Mouse (Mus musculus) Patski (cell line): ENCODE data around the gene Klre1. TPM values are rescaled to one million over a fixed set of nuclear protein-coding genes. Genes with fewer than 3 reads are reported as not detected.

Experiments
- ATAC-seq: fragments of 100-300 bp; one replicate; pipeline ENCODE4 v1.8.0; 2021
- CTCF ChIA-PET: fragments of 350-600 bp; sonication (Branson Sonifier 250); formaldehyde crosslinking; loops from one replicate; lab custom pipeline; 2022; ENCODE audit warnings: inconsistent platforms; lab: Charles Lee
- POLR2A ChIA-PET: fragments of 350-600 bp; sonication (Branson Sonifier 250); formaldehyde crosslinking; loops from one replicate; lab custom pipeline; 2022; ENCODE audit warnings: antibody characterized with exemption, inconsistent platforms; lab: Charles Lee
- DNase-seq: peaks from one replicate; pipeline ENCODE4 v3.0.0-alpha.2; 2011; ENCODE audit warnings: low read depth, low spot score
- H3K27me3 ChIP-seq: fragments of 371-371 bp; one replicate; pipeline ENCODE4 v1.5.1; 2021
- CTCF ChIP-seq: fragments of 100-300 bp; IDR thresholded peaks from one replicate; pipeline ENCODE4 v1.5.1; 2021
- in situ Hi-C: fragments of 300-500 bp; cut with MboI; formaldehyde crosslinking; loops from 3 replicates; pipeline ENCODE4 v1.11.1; 2018; ENCODE audit warnings: low pct_unique_long_range_greater_than_20kb, mixed read lengths
- polyA plus RNA-seq: library from polyadenylated mRNA; unstranded; gene quantifications from one replicate; pipeline ENCODE4 v1.2.3, GENCODE M21; 2021

The Klre1 gene
- polyA plus RNA-seq, 1 experiment from 2014 or later, result not detected

DNA sequence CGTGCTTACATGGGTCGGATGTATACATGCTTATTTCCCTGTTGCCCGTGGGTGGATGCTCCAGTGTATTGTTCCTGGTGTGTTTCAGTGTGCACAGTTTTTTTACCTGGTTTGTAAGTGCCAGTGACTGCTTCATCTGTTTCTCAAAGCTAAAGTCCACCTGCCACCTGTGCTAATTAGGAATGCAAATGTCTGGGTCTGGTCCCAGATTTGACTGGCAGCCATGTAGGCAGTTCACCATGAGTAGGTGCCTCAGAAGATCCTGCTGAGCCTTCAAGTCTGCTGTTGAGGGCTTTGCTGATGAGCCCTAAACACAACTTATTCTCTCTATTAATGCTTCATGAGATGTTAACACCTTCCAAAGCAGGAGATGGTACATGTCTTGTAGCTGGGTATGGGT lies 35.2 kb upstream of the Klre1 start:
- in situ Hi-C loops, result loop anchor here (25.0 kb wide), 1 partner anchor 705 kb away; the partner anchor contains the start of genes Gm44511 and Klrb1b
- H3K27me3 ChIP-seq, result no peaks in the 10 kb centered on the region
- no peak for DNase-seq
- POLR2A ChIA-PET, result no interaction called here
- CTCF ChIA-PET, result interaction anchor here (1.6 kb wide), 1 partner anchor 12 kb away, joined by 7 read pairs; no protein-coding TSS in a partner anchor
- no peak for TF ChIP-seq CTCF
- ATAC-seq, result no peak

DNA sequence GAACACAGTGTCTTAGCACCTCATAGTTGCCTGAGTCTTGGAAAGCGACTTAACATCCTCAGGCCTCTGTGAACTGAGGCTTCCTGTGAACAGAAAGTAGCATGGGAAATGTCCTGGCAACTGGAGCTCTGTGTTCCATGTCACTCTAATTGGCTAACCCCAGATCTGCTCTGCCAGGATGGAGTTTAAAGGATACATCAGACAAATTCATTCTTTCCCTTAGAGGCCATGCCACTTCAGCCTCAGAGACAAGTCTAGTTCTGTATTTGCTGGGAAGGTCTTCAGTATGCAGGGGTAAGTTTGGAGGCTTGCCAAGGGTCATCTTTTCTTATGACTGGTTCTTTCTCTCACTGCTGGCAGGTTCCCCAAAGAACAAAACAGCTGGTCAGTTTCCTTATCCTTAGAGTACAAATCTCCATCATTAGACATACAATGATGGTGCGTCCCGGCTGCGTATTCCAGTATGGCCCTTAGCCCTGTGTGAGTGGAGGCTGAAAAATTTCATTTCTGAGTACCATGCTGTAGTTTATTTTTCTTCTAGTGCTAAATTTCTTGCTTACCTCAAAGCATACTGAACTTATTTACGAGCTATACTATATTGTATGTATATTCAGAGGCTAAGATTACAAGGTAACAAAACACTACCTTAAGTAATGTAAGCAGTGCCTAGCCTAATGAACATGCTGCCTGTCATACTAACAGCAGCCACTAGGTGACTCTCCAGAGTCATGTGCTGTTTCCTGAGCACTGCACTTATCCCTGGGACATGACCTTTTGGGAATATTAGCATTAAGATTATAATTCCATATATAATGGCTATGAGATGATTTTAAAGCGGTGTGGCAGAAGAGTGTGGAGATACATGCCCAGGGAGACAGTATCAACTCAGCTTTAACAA lies 33.7 kb upstream of the Klre1 start:
- ATAC-seq (peak; percentile 83), DNase-seq (no peak)
- ChIA-PET CTCF (interaction anchor here (0.9 to 2.6 kb wide), 10 partner anchors 9 to 1868 kb away, joined by 3 to 12 read pairs (median 4); partner anchors contain the start of genes Clec1b and Gabarapl1), POLR2A (no interaction called here)
- TF ChIP-seq CTCF, result peak; percentile 89
- H3K27me3 ChIP-seq, result no peaks in the 10 kb centered on the region
- in situ Hi-C loops, result loop anchor here (25.0 kb wide), 1 partner anchor 707 kb away; the partner anchor contains the start of genes Gm44511 and Klrb1b

DNA sequence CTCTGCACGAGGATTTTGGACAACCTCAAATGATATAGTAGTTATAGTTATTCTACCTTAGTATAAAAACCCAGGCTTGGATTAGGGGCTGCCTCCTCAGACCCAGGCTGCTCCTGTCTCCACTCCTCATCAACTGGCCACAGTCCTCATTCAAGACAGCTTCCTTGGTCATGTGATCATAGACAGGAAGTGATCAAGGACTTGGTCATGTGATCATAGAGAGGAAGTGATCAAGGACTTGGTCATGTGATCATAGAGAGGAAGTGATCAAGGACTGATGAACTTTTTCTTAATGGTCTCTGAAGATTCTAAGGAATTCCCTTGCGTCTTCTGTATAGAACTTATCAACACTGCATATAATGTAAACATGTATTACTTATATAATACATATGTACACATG lies 30.4 kb upstream of the Klre1 start:
- POLR2A ChIA-PET, result no interaction called here
- in situ Hi-C loops, result loop anchor here (25.0 kb wide), 1 partner anchor 710 kb away; the partner anchor contains the start of genes Gm44511 and Klrb1b
- peaks cover 5% of the 10 kb centered on the region for H3K27me3 ChIP-seq
- no peak for TF ChIP-seq CTCF
- CTCF ChIA-PET, result no interaction called here
- ATAC-seq (no peak), DNase-seq (no peak)

DNA sequence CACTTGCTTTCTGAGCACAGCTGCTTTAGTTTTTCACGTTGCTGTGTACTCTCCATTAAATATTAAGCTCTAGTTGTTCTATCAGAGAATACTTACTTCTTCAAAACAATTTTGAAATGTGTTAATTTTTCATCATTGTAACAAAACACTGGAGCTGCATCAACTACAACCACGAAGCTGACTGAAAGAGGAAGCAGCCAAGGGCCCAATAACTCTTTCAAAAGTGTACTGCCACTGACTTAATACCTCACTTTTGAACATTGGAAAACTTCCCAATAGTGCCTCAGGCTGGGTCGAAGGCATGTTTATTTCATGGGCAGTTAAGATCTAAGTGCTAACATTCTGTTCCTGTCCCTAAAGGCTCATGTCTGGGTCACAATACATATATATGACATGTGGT lies 29.7 kb upstream of the Klre1 start:
- ATAC-seq (no peak), DNase-seq (no peak)
- in situ Hi-C loops, result loop anchor here (25.0 kb wide), 1 partner anchor 711 kb away; the partner anchor contains the start of genes Gm44511 and Klrb1b
- ChIA-PET POLR2A (interaction anchor here (0.6 kb wide), 1 partner anchor 1904 kb away, joined by 4 read pairs; no protein-coding TSS in a partner anchor), CTCF (no interaction called here)
- H3K27me3 ChIP-seq, result peaks cover 10% of the 10 kb centered on the region
- TF ChIP-seq CTCF, result no peak

DNA sequence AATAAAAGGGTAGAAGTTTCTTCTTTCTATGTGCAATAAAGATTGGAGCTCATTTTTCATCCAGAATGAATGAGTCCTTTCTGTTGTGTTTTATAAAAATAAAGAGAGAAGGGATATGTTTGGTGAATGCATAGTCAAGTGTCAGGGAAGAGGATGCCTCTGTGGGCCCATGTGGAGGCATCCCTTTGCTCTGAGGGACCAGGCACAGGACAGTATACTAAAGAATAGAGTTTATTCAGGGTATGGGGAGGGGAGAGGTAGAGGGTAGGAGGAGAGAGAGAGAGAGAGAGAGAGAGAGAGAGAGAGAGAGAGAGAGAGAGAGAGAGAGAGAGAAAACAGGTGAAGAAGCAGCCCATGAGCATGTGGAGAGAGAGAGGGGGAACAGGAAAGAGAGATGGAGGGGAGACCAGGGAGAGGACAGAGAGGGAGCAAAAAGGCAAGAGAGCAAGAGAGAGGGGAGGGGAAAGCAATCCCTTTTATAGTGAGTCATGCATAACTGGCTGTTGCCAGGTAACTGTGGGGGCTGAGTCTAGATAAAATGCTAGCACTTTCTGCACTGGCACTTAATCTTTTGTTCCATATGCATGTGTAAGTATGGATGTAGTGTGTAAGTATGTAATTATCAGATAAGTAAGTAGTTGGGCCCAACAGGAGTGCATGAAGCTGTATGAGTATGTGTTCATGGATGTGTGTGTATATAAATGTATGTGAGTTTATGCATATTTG lies 20.2 kb upstream of the Klre1 start:
- ChIA-PET CTCF (no interaction called here), POLR2A (no interaction called here)
- ATAC-seq (no peak), DNase-seq (no peak)
- peaks cover 16% of the 10 kb centered on the region for H3K27me3 ChIP-seq
- TF ChIP-seq CTCF, result no peak
- in situ Hi-C loops, result no loop called here

DNA sequence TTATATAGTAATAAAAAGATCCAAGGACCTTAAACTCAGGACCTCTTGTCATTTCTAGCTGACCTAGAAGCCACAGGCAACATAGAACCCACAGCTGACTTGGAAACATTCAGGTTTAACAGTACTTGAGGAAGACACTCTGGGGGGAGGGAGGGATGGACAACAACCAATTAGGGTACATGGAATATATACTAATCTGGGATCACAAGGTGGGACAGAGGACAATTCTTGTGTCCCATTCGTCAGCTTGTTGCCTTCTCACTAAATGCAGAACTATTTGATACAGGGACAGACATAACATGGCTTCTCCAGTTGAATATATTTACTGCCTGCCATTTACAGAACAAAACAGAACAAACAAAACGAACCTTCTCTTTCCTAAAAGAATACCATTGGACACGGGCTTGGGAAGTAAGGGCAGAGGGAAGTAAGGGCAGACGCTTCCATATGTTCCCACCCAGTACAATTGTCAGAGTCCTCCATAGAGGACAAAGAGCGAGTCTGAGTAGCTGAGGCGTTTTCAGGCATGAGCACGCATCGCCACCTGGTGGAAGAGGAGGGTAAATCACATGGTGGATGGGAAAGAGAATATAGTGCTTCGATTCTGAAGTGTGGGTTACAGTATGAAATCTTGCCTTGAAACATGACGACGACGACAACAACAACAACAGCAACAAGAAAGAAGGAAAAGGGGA lies 18.6 kb upstream of the Klre1 start:
- peak; percentile 91 for TF ChIP-seq CTCF
- ChIA-PET POLR2A (no interaction called here), CTCF (interaction anchor here (0.8 to 1.5 kb wide), 4 partner anchors 9 to 166 kb away, joined by 3 to 12 read pairs (median 5); no protein-coding TSS in a partner anchor)
- peaks cover 21% of the 10 kb centered on the region for H3K27me3 ChIP-seq
- in situ Hi-C loops, result no loop called here
- ATAC-seq, result peak; percentile 93
- no peak for DNase-seq

DNA sequence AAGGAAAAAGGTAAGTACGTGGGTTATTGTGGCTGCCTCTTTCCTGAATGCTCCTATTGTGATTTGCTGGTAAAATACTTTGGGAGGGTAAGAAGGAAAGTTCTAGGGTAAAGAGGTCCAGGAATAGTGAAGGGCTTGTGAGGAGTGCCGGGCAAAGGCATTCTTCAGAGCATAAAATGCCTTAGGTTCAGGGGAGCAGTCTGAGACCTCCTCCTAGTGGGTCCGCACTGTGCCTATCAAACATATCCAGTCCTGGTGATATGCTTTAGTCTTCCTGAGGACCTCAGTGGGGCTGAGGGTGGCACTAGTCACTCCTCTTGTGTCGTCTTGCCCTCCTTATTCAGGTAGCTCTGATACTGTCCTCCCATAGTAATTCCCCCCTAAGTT lies 18.1 kb upstream of the Klre1 start:
- ChIA-PET POLR2A (no interaction called here), CTCF (interaction anchor here (1.2 to 1.8 kb wide), 4 partner anchors 14 to 166 kb away, joined by 3 to 12 read pairs (median 6); no protein-coding TSS in a partner anchor)
- H3K27me3 ChIP-seq, result peaks cover 24% of the 10 kb centered on the region
- no peak for TF ChIP-seq CTCF
- DNase-seq (no peak), ATAC-seq (no peak)
- in situ Hi-C loops, result no loop called here

DNA sequence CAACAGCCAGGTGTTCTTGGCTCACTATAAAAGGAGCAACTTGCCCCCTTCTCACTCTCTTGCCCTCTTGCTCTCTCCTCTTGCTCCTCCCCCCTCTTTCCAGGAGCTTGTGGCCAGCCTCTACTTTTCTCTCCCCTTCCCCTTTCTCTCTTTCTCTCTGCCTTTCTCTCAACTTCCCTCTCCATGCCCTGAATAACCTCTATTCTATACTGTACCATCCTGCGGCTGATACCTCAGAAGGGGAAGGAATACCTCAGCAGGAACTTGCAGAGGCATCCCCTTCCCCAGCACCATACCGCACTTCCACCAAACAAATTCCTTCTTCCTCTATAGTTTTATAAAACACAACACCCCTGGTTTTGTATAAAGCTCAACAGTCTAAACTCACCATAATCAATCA lies 12.4 kb upstream of the Klre1 start:
- ChIA-PET CTCF (interaction anchor here (1.7 to 2.0 kb wide), 2 partner anchors 10 to 21 kb away, joined by 4 to 7 read pairs; no protein-coding TSS in a partner anchor), POLR2A (no interaction called here)
- H3K27me3 ChIP-seq, result peaks cover 28% of the 10 kb centered on the region
- no peak for TF ChIP-seq CTCF
- ATAC-seq (no peak), DNase-seq (no peak)
- in situ Hi-C loops, result no loop called here

DNA sequence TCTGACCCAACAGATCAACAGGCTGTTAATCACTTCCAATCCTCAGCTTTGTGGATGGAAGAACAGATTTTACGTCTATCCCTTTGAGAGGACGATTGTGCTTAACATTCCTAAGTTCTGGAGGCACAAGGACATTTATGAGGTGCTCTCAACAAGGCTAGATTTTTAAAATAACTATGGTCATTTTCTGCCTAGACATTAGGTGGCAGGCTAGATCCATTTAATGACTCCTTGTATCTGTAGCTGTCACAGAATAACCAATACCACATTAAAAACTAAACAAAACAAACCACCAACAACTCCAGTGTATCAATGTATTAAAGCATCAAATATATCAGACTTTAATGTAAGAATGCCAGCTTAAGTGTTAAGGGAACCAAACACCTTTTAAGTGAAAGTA lies 2.4 kb upstream of the Klre1 start:
- CTCF ChIA-PET, result interaction anchor here (0.7 to 1.6 kb wide), 6 partner anchors 9 to 1843 kb away, joined by 3 to 6 read pairs (median 4); no protein-coding TSS in a partner anchor
- DNase-seq (no peak), ATAC-seq (peak; percentile 87)
- POLR2A ChIA-PET, result no interaction called here
- peak; percentile 45 for TF ChIP-seq CTCF
- H3K27me3 ChIP-seq, result peaks cover 45% of the 10 kb centered on the region
- in situ Hi-C loops, result loop anchor here (5.0 kb wide), 1 partner anchor 1777 kb away; the partner anchor contains the start of gene Styk1

DNA sequence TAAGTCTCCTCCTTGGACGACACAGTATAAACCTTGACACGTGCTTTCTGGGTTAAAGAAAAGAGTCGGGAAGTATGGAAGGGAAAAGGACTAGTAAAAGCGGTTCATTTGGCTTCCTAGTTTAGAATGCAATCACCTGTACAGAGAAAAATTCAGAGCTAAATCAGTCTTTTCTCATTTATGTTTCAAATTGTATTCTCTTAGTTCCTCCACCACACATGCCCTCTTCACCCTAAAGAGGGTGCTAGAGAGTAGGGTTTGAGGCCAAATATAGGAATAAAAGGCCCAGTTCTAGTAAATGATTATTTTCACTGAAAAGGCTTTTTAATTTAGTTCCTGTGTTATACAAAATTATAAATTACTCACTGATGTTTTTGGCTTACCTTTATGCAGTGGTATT lies 3.6 kb downstream of the Klre1 start:
- H3K27me3 ChIP-seq, result peaks cover 29% of the 10 kb centered on the region
- TF ChIP-seq CTCF, result peak; percentile 44
- in situ Hi-C loops, result no loop called here
- ChIA-PET CTCF (no interaction called here), POLR2A (no interaction called here)
- ATAC-seq, result peak; percentile 39
- no peak for DNase-seq
